Comparison of ENCODE assay signal across 18 mouse cellular contexts in the genomic region with DNA sequence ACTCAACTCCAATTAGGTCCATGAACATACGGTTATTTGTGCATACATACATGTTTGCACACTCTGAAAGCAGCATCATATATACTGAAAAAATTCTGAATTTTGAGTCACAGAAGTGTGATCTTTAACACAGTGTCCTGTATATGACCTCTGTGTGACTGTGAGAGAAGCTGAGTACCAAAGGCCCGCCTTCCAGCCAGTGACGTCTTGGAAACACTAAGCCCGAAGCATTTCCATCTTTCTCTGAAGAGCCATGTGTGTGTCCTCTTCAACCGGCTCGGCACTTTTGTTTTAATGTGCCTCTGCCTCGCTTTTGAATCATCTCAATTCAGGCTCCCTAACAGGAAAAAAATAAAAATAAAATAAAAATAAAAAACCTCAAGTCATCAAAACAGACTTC. TPM values are rescaled to one million over a fixed set of nuclear protein-coding genes. Genes with fewer than 3 reads are reported as not detected.
A peak's percentile ranks its signal among the peaks of the same experiment; 100 is the strongest.
DNase-seq lines count a peak whose midpoint lies in the region; ATAC-seq and TF ChIP-seq lines count a peak whose summit lies in the region.
"Had no signal": no experiment of that assay in that cellular context is flagged by ENCODE, and none has a peak within 500 bp of the region (broad histone marks: within the 10 kb centered on the region; RNA-seq: fewer than 3 reads in every experiment).

No protein-coding gene starts in this region.

- 60% methylated on average over 7 of the region's 7 CpGs for WGBS in kidney, embryonic 16.5 days
- WGBS in lung, embryonic 15.5 days, result 50% methylated on average over 7 of the region's 7 CpGs
- 44% methylated on average over 7 of the region's 7 CpGs for WGBS in stomach, embryonic 16.5 days
- WGBS in forebrain, postnatal 0 days, result 74% methylated on average over 7 of the region's 7 CpGs

- H3K36me3 ChIP-seq in kidney, embryonic 16.5 days (ENCODE audit: insufficient read depth, low read length), result no peaks in the 10 kb centered on the region
- H3K36me3 ChIP-seq in lung, embryonic 15.5 days, result no peaks in the 10 kb centered on the region
- H3K36me3 ChIP-seq in stomach, embryonic 16.5 days (ENCODE audit: control insufficient read depth, insufficient read depth, low read length), result no peaks in the 10 kb centered on the region
- H3K36me3 ChIP-seq in forebrain, postnatal 0 days (ENCODE audit: insufficient read depth), result no peaks in the 10 kb centered on the region
- H3K36me3 ChIP-seq: embryonic facial prominence, embryonic 12.5 days; G1E; midbrain, embryonic 12.5 days had no signal

- H3K4me3 ChIP-seq in kidney, embryonic 16.5 days (ENCODE audit: low read length), result no peak overlapping the region
- H3K4me3 ChIP-seq in lung, embryonic 15.5 days, result no peak overlapping the region
- no peak overlapping the region for H3K4me3 ChIP-seq in stomach, embryonic 16.5 days (replicated peaks; ENCODE audit: low read length)
- H3K4me3 ChIP-seq in forebrain, postnatal 0 days (ENCODE audit: low read depth, low read length), result no peak overlapping the region
- H3K4me3 ChIP-seq: embryonic facial prominence, embryonic 12.5 days; midbrain, embryonic 12.5 days had no signal

- ATAC-seq in kidney, embryonic 16.5 days (ENCODE audit: low FRiP score, low TSS enrichment), result peak; percentile 64; the same call in 1 of the 2 replicates
- ATAC-seq in lung, embryonic 15.5 days (ENCODE audit: borderline replicate concordance, extremely low read depth, low FRiP score, low TSS enrichment), result 0 out of 2 replicates have a peak, but pooled peaks have one; percentile 59
- peak; percentile 75 for ATAC-seq in stomach, embryonic 16.5 days (ENCODE audit: insufficient read depth, low FRiP score)
- no peak for ATAC-seq in forebrain, postnatal 0 days
- ATAC-seq: activated CD4-positive, CD25-positive, alpha-beta regulatory T cell, adult 4 months; forebrain, embryonic 16.5 days had no signal

- no peak overlapping the region for H3K4me2 ChIP-seq in kidney, embryonic 16.5 days (replicated peaks; ENCODE audit: low read depth, low read length)
- H3K4me2 ChIP-seq in lung, embryonic 15.5 days, result no peak overlapping the region
- H3K4me2 ChIP-seq in stomach, embryonic 16.5 days (ENCODE audit: low read depth, low read length), result peak overlapping the region; percentile 19; the same call in 1 of the 2 replicates
- no peak overlapping the region for H3K4me2 ChIP-seq in forebrain, postnatal 0 days (ENCODE audit: low read depth)
- H3K4me2 ChIP-seq: embryonic facial prominence, embryonic 12.5 days; hindbrain, embryonic 14.5 days; liver, embryonic 11.5 days; midbrain, embryonic 12.5 days had no signal

- H3K4me1 ChIP-seq in kidney, embryonic 16.5 days (ENCODE audit: insufficient read depth, low read length), result peaks cover 13% of the 10 kb centered on the region; the same call in 1 of the 2 replicates
- peaks cover 11% of the 10 kb centered on the region for H3K4me1 ChIP-seq in lung, embryonic 15.5 days
- peaks cover 15% of the 10 kb centered on the region for H3K4me1 ChIP-seq in stomach, embryonic 16.5 days (ENCODE audit: control insufficient read depth, insufficient read depth, low read length)
- H3K4me1 ChIP-seq in forebrain, postnatal 0 days (ENCODE audit: insufficient read depth), result no peaks in the 10 kb centered on the region
- H3K4me1 ChIP-seq: embryonic facial prominence, embryonic 12.5 days had no signal

- H3K9me3 ChIP-seq in kidney, embryonic 16.5 days (ENCODE audit: low read length), result no peaks in the 10 kb centered on the region
- no peaks in the 10 kb centered on the region for H3K9me3 ChIP-seq in lung, embryonic 15.5 days
- no peaks in the 10 kb centered on the region for H3K9me3 ChIP-seq in stomach, embryonic 16.5 days (replicated peaks; ENCODE audit: control insufficient read depth, low read length)
- H3K9me3 ChIP-seq in forebrain, postnatal 0 days (ENCODE audit: low read length), result no peaks in the 10 kb centered on the region
- H3K9me3 ChIP-seq: embryonic facial prominence, embryonic 12.5 days; G1E; midbrain, embryonic 12.5 days had no signal

- H3K27ac ChIP-seq in kidney, embryonic 16.5 days (ENCODE audit: low read length), result peak overlapping the region; percentile 25
- H3K27ac ChIP-seq in lung, embryonic 15.5 days, result no peak overlapping the region
- peak overlapping the region; percentile 72 for H3K27ac ChIP-seq in stomach, embryonic 16.5 days (ENCODE audit: low read length)
- H3K27ac ChIP-seq in forebrain, postnatal 0 days (ENCODE audit: low read depth, low read length), result no peak overlapping the region
- H3K27ac ChIP-seq: embryonic facial prominence, embryonic 12.5 days; hindbrain, embryonic 14.5 days; midbrain, embryonic 12.5 days had no signal

- H3K27me3 ChIP-seq in kidney, embryonic 16.5 days (ENCODE audit: insufficient read depth, low read length), result no peaks in the 10 kb centered on the region
- no peaks in the 10 kb centered on the region for H3K27me3 ChIP-seq in lung, embryonic 15.5 days
- no peaks in the 10 kb centered on the region for H3K27me3 ChIP-seq in stomach, embryonic 16.5 days (ENCODE audit: control insufficient read depth, insufficient read depth, low read length)
- H3K27me3 ChIP-seq in forebrain, postnatal 0 days (ENCODE audit: insufficient read depth, low read length), result no peaks in the 10 kb centered on the region
- H3K27me3 ChIP-seq: embryonic facial prominence, embryonic 12.5 days; midbrain, embryonic 12.5 days had no signal

- no peak for TF ChIP-seq CTCF in forebrain, postnatal 0 days (IDR thresholded peaks at IDR 0.05; ENCODE audit: low read depth)

- intact Hi-C loops in gastrocnemius, postnatal 14 days (cut with DNase I; ENCODE audit: low total_unique reads), result no loop called here

- peak; percentile 23 for DNase-seq in gastrocnemius, postnatal 14 days
- no peak for DNase-seq in gastrocnemius, adult 8-10 months (ENCODE audit: low spot score in 2 of 2)
- DNase-seq in kidney, adult 18-20 months, result no peak
- no peak for DNase-seq in lung, postnatal 36 days
- no peak for DNase-seq in forebrain, postnatal 0 days
- DNase-seq: cerebellum, adult 9-11 months; retina, postnatal 1 day; thymus, adult 18-20 months had no signal

- H3K9ac ChIP-seq in kidney, embryonic 16.5 days (replicated peaks; ENCODE audit: low read length), result no peak overlapping the region
- H3K9ac ChIP-seq in lung, embryonic 15.5 days, result no peak overlapping the region
- no peak overlapping the region for H3K9ac ChIP-seq in stomach, embryonic 16.5 days (ENCODE audit: low read length)
- H3K9ac ChIP-seq in forebrain, postnatal 0 days, result no peak overlapping the region
- H3K9ac ChIP-seq: embryonic facial prominence, embryonic 12.5 days; hindbrain, embryonic 14.5 days; midbrain, embryonic 12.5 days had no signal

RNA-seq across cellular contexts. Expression of a gene that starts 43.7 kb away (rescaled TPM):
- total RNA-seq in gastrocnemius, postnatal 14 days (2021), result 10 to 100 TPM; 29.8 to 32.6 TPM
- total RNA-seq in gastrocnemius, adult 8-10 months (2022), result 10 to 100 TPM in 2 of 4 experiments, 1 to 10 TPM in 2; 6.4 to 10.8 (median 9.9) TPM
- polyA plus RNA-seq in kidney, embryonic 16.5 days (2015; fragmentation: Nextera tagmentation; extraction: Ambion mirVana), result 57.3 and 58.3 TPM in 2 replicates
- 64.0 and 69.3 TPM in 2 replicates for polyA plus RNA-seq in lung, embryonic 15.5 days (2015; fragmentation: Nextera tagmentation; extraction: Ambion mirVana)
- polyA plus RNA-seq in stomach, embryonic 16.5 days (2015; fragmentation: Nextera tagmentation; extraction: Ambion mirVana), result 68.1 and 72.7 TPM in 2 replicates
- total RNA-seq in forebrain, postnatal 0 days (2014; rRNA removed), result 10.2 and 11.4 TPM in 2 replicates
- 11.8 and 11.9 TPM in 2 replicates for polyA plus RNA-seq in forebrain, postnatal 0 days (2015; fragmentation: Nextera tagmentation; extraction: Ambion mirVana)
- polyA plus RNA-seq: activated CD4-positive, CD25-positive, alpha-beta regulatory T cell, adult 4 months; G1E had no signal

Comparison
In these comparisons a context has a peak if more than half of its experiments do, and no peak if none do; other contexts are left out.
1. H3K27ac ChIP-seq: peak in kidney, embryonic 16.5 days (single experiment) and stomach, embryonic 16.5 days (single experiment); none in lung, embryonic 15.5 days (single experiment) and forebrain, postnatal 0 days (single experiment).